Mouse (Mus musculus) granulocyte monocyte progenitor cell, adult 5-6 weeks (primary cell): ENCODE data around the gene Irx2. TPM values are rescaled to one million over a fixed set of nuclear protein-coding genes. Genes with fewer than 3 reads are reported as not detected.

Experiments used
- ATAC-seq: replicated peaks from 2 replicates; pipeline ENCODE4 v1.8.0; 2016; ENCODE audit warnings: mild to moderate bottlenecking, moderate TSS enrichment, inconsistent platforms; ENCODE audit not compliant: poor library complexity, severe bottlenecking
- total RNA-seq, 2 experiments: library from RNA; stranded (forward) in 1 of 2; stranded (reverse) in 1 of 2; fragments of 200-712, 200-1000 nt in 1 of 2; fragments of >200 nt in 1 of 2; fragmentation: Nextera tagmentation in 1 of 2; gene quantifications; 2 replicates each; pipeline ENCODE4 v1.2.3; 2014 to 2017

The Irx2 gene
- total RNA-seq, 2 experiments from 2014 or later, result not detected

DNA sequence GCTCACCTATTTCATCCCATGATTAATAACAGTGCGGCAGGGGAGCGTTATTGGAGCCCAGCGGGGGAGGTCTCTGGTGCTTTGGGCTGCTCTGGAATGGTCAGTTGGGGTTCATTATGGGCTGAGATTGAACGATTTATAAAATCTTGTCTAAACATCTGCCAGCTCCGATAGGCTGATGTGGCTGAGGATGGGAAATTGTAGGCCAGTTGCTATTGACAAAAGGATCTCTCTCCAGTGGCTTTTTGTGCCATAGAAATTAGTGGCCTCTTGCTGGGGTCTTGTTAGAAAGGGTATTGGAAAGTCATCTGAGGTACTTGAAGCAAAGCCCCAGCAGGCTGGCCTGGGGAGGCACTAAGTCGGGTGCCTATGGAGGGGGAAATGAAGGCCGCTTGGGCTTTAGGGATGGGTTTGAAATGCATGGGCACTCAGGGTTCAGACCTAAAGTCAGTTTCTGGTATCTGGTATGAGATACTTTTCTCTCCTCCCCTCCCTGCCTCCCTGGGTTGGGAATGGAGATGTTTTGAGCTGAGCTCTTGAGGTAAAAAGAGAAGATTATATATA is 6.2 kb downstream of the Irx2 start:
- no peak for ATAC-seq

DNA sequence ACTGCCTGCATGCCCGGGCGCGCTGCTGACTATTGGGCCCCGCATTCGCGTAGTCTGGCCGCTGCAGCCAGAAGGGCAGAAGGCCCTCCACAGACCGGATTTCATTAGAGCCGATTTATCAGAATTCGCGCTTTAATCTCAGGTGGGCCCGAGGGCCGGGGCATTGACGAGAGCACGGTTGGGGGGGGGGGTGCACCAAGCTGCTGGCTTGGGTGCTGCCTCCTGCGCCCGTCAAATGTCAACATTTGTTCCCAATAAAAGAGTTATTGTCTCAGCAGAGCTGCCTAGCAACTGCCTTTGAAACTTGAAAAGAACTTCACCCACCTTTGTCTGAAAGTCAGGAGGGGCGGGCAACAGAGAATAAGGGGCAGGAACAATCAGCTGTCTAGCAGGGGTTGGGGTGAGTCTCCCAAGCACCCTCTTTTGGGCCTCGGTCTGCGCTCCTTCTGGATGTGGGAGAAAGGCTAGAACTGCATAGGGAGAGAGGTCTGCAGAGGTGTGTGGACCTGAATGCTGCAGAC is 7.8 kb downstream of the Irx2 start:
- ATAC-seq, result no peak

DNA sequence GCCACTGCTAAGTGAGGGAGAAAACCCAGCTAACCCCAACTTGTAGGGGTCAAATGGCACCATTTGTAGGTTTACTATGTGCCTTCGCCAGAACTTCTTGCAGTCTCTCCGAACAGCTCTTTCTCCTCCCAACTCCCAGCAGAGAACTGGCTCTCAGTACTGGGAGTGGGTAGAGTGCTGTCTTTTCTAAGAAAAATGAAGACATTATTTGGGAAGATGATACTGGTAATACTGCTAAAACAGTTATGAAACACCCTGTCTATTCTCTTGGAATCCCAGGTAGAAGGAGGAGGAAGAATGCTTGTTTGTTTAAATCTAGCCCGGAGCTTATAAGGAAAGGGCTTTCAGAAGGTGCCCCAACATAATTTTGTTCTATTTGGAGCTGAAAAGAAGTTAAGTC is 8.9 kb downstream of the Irx2 start:
- ATAC-seq, result no peak

DNA sequence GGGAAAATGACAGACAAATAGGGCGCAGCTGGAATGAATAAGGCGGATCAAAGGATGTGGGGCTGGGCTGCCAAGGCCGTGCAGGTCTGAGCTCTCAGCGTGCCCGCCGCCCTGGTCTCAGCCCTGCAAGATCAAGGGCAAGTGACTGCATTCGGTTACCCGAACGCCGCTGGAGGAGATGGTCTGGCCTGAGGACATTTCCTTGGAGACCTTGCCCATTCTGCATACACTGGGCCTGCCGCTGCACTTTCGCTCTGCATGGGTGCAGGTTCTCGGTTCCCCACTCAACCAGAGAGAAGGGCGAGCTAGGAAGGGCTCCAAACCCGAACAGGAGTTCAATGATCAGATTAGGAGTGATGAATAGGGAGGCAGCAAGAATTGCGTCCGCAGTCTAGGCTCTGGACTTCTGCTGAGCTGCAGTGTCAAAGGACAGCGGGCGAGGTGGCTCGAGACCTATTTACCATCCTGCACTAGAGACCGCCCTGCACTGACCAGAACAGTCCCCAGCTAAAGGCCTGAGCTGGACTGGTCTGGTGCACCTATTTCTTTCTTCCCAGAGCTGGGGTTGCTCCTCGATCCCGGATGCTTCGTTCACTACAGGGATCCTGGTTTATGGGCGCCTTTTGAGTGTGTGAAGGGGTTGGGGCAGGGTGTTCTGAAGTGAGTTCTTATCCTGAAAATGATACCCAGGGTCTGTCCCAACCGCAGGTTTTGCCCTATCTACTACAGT is 9.9 kb downstream of the Irx2 start:
- no peak for ATAC-seq

DNA sequence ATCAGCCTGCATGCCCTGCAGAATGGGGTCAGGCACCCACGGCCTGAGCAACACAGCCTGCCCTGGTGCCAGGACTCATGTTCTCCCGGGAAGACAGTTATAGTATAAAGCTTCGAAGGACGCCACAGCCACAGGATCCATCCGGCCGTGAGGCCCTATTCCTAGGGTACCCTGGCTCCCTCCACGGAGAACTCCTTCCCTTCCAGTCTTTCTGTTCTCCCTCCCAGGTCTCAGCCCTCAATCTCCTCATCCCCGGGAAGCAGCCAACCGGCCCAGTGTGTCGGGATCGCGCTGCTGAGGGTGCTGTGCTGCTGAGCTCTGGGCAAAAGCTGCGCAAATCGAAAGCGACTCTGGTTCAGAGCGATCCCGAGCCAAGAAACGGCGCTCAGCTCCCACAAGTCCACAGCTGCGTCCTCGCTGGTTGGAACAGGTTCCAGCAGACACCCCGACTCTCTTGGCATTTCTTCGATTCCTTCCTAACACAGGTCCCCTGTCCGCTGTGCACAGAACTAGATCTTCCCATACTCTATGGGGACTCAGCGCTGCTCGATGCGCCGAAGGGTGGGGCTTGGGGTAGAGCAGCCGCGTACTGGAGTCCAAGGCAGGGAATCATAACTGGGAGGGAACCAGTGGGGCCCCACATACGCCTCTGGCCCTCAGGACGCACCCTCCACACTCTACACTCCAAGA is 11.0 kb downstream of the Irx2 start:
- ATAC-seq, result peak; percentile 47

DNA sequence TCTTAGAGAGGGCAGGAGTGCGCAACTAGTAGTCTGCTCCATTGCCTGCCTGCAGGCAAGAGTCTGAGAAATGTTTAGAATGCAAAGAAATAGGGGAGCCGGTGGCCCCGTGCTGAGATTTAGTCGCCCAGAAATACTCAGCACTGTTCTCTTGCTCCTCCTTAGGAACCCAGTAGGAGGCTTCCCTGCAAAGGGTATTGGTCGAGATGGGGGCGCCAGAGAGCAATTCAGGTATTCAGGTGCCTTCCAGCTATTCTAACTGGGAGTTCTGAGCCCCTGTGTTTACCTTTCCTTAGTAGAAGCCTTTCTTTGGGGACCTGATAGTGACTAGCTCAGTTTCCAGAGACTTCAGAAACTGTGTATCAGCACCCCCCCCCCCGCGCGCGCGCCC is 11.5 kb downstream of the Irx2 start:
- no peak for ATAC-seq

DNA sequence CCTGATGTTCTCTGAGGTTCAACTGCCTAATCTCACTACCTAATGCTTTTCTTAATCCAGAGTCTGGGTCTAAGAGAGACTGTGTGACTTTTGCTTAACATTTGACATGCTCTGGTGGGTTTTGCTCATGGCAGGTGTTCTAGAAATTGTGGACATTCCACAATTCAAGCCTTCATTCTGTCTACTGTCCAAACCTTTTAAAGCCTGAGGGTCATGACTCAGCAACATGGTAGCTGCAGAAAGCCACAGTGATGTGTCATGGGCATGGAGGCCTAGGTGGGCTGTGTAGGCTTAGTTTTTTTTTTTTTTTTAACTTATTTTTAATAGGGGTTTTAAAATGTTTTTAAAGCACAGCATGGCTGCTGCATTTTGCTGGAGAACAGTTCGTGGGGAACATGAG is 27.8 kb downstream of the Irx2 start:
- no peak for ATAC-seq

DNA sequence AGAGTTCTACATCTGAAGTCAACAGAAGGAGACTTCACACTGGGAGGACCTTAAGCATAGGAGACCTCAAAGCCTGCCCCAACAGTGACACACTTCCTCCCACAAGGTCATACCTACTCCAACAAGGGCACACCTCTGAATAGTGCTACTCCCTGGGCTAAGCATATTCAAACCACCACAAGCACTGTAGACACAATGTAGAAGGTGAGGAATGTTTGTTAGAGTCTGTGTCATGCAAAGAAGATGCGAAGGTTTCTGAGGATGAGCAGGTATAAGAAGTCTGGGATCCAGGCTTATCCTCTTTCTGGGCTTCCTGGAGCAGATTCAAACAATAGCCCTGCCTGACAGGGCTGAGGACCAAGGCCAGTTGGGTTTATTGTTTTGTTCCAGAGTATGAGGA is 47.2 kb downstream of the Irx2 start:
- ATAC-seq, result no peak
